Mouse (Mus musculus) limb, embryonic 15.5 days (tissue): ENCODE measurements around the gene Bex2. TPM values are rescaled to one million over a fixed set of nuclear protein-coding genes. Genes with fewer than 3 reads are reported as not detected.
"Not testable (repeated sequence)": the region's sequence is repeated elsewhere in the genome, so short reads cannot be mapped to it uniquely, and the experiment has no call there.

ENCODE experiments used
- ATAC-seq: fragments of 200-750 bp; cut with Nextera tagmentation; 2 replicates; pipeline ENCODE4 v1.8.0; 2017; ENCODE audit warnings: low read depth, moderate TSS enrichment; ENCODE audit not compliant: insufficient number of reproducible peaks, low FRiP score, low TSS enrichment
- H3K27ac ChIP-seq: fragments of 300-500 bp; sonication (generic); 2 replicates; pipeline ENCODE4 v1.5.1; 2015; ENCODE audit warnings: moderate library complexity, mild to moderate bottlenecking, inconsistent platforms
- H3K27me3 ChIP-seq: fragments of 300-500 bp; sonication (generic); 2 replicates; pipeline ENCODE4 v1.6.1; 2015; ENCODE audit warnings: inconsistent platforms
- H3K36me3 ChIP-seq: fragments of 300-500 bp; sonication (generic); 2 replicates; pipeline ENCODE4 v1.6.1; 2015; ENCODE audit warnings: inconsistent platforms
- H3K4me1 ChIP-seq: fragments of 300-500 bp; sonication (generic); 2 replicates; pipeline ENCODE4 v1.6.1; 2015; ENCODE audit warnings: inconsistent platforms
- H3K4me2 ChIP-seq: fragments of 300-500 bp; sonication (generic); 2 replicates; pipeline ENCODE4 v1.6.1; 2015; ENCODE audit warnings: mild to moderate bottlenecking, inconsistent platforms
- H3K4me3 ChIP-seq: fragments of 300-500 bp; sonication (generic); 2 replicates; pipeline ENCODE4 v1.5.1; 2015; ENCODE audit warnings: mild to moderate bottlenecking, inconsistent platforms
- H3K9ac ChIP-seq: fragments of 300-500 bp; sonication (generic); 2 replicates; pipeline ENCODE4 v1.6.1; 2015; ENCODE audit warnings: inconsistent platforms
- H3K9me3 ChIP-seq: fragments of 300-500 bp; sonication (generic); 2 replicates; pipeline ENCODE4 v1.6.1; 2016; ENCODE audit warnings: inconsistent platforms
- WGBS: fragments of 180-500 bp; shearing (Covaris S2); methylation state at CpG from one replicate; pipeline ENCODE4 v1.1.7; 2015; 5-methylcytosine and 5-hydroxymethylcytosine counted together
- polyA plus RNA-seq: library from polyadenylated mRNA; unstranded; fragments of >200 nt; fragmentation: Nextera tagmentation; extraction: Ambion mirVana; gene quantifications from 2 replicates; pipeline ENCODE4 v1.2.1, GENCODE M21; 2015

Gene Bex2
- polyA plus RNA-seq = 51.8 and 52.5 TPM in 2 replicates

- H3K36me3 ChIP-seq, H3K9me3 ChIP-seq, H3K27ac ChIP-seq, H3K27me3 ChIP-seq, H3K4me1 ChIP-seq, H3K9ac ChIP-seq: not testable (repeated sequence)
- peak within 1 kb of the TSS; percentile 43 for H3K4me2 ChIP-seq
- ATAC-seq = peak; percentile 79
- WGBS = 12% methylated on average over 14 of the region's 32 CpGs
- H3K4me3 ChIP-seq = peak within 1 kb of the TSS; percentile 38
These were observed at the start of gene Bex2 for GRCm38 (mm10) chrX:136068020-136068419. TSS of gene Bex2 (minus strand) at chrX:136068236.

- H3K9me3 ChIP-seq = no peaks in the 10 kb centered on the region
- H3K9ac ChIP-seq = 0 out of 2 replicates have a peak overlapping the region, but pooled peaks have one; percentile 23
- no peaks in the 10 kb centered on the region for H3K4me1 ChIP-seq
- H3K4me2 ChIP-seq = peak overlapping the region; percentile 50
- ATAC-seq = peak; percentile 90
- peak overlapping the region; percentile 63 for H3K27ac ChIP-seq
- peak overlapping the region; percentile 42 for H3K4me3 ChIP-seq
- WGBS = 19% methylated on average over 23 of the region's 23 CpGs
- no peaks in the 10 kb centered on the region for H3K36me3 ChIP-seq
- peaks cover 16% of the 10 kb centered on the region for H3K27me3 ChIP-seq
These were observed 47.5 kb upstream of the Bex2 start for GRCm38 (mm10) chrX:136115419-136115961.

DNA sequence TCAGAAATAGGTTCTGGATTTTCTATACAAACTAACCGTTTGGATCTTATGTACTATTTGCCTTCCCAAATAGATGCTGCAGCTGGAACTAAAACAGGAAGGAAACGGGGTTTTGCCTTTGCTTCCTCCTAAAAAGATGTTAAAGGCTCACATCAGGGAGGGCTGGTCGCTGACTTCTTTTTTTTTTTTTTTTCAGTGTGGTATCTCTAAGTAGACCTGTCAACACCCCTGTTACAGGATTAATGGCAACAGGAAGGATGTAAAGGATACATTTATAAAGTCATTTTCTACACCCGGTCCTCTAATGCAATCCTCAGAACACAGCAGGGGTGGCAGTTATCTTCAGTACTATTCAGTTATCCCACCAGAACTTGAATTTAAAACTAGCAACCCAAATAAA is 47.0 kb upstream of the Bex2 start:
- no peaks in the 10 kb centered on the region for H3K36me3 ChIP-seq
- H3K9me3 ChIP-seq = no peaks in the 10 kb centered on the region
- peak overlapping the region; percentile 42; the same call in 1 of the 2 replicates for H3K4me3 ChIP-seq
- WGBS = 42% methylated on average over 4 of the region's 4 CpGs
- no peak overlapping the region for H3K27ac ChIP-seq
- no peaks in the 10 kb centered on the region for H3K4me1 ChIP-seq
- peak overlapping the region; percentile 50; the same call in 1 of the 2 replicates for H3K4me2 ChIP-seq
- H3K27me3 ChIP-seq = peaks cover 16% of the 10 kb centered on the region
- no peak for ATAC-seq
- no peak overlapping the region for H3K9ac ChIP-seq

- Histone ChIP-seq H3K4me3 (no peak overlapping the region), H3K36me3 (no peaks in the 10 kb centered on the region), H3K9ac (no peak overlapping the region), H3K4me1 (no peaks in the 10 kb centered on the region), H3K27ac (no peak overlapping the region), H3K27me3 (0 out of 2 replicates have a peak, but pooled peaks cover 14% of the 10 kb centered on the region), H3K4me2 (no peak overlapping the region), H3K9me3 (no peaks in the 10 kb centered on the region)
- 38% methylated on average over 6 of the region's 6 CpGs for WGBS
- ATAC-seq = no peak
These were observed 39.9 kb upstream of the Bex2 start for GRCm38 (mm10) chrX:136107942-136108341.

DNA sequence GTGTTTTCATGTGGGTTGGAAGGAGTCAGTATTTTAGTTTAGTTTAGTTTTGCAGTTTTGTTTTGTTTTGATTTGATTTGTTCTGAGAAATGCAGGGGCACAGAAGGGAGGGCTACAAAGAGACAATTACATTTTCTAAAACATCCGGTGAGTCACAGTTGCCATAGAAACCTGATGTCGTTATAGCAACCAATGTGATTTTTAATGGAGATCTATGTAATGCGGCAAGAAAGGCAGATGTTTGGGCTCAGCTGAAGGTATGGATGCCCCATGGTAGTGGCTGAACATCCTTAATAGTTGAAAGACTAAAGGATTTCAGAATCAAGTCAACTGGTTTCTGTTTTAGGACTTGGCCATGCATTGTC is 36.7 kb upstream of the Bex2 start:
- 73% methylated on average over 3 of the region's 3 CpGs for WGBS
- Histone ChIP-seq H3K27me3 (0 out of 2 replicates have a peak, but pooled peaks cover 7% of the 10 kb centered on the region), H3K27ac (no peak overlapping the region), H3K4me1 (no peaks in the 10 kb centered on the region), H3K4me2 (no peak overlapping the region), H3K4me3 (no peak overlapping the region), H3K9me3 (no peaks in the 10 kb centered on the region), H3K36me3 (no peaks in the 10 kb centered on the region), H3K9ac (no peak overlapping the region)
- ATAC-seq = no peak

GRCm38 (mm10) chrX:136104046-136104723 is 36.1 kb upstream of the Bex2 start:
- H3K4me2 ChIP-seq = no peak overlapping the region
- 65% methylated on average over 4 of the region's 4 CpGs for WGBS
- no peaks in the 10 kb centered on the region for H3K36me3 ChIP-seq
- no peak overlapping the region for H3K9ac ChIP-seq
- H3K4me1 ChIP-seq = no peaks in the 10 kb centered on the region
- ATAC-seq = no peak
- 0 out of 2 replicates have a peak, but pooled peaks cover 3% of the 10 kb centered on the region for H3K27me3 ChIP-seq
- H3K4me3 ChIP-seq = no peak overlapping the region
- no peaks in the 10 kb centered on the region for H3K9me3 ChIP-seq
- H3K27ac ChIP-seq = no peak overlapping the region

GRCm38 (mm10) chrX:136094421-136094820 is 26.4 kb upstream of the Bex2 start:
- H3K27ac ChIP-seq = no peak overlapping the region
- 47% methylated on average over 2 of the region's 2 CpGs for WGBS
- no peak overlapping the region for H3K9ac ChIP-seq
- H3K36me3 ChIP-seq = no peaks in the 10 kb centered on the region
- no peak for ATAC-seq
- H3K9me3 ChIP-seq = no peaks in the 10 kb centered on the region
- no peak overlapping the region for H3K4me2 ChIP-seq
- no peaks in the 10 kb centered on the region for H3K4me1 ChIP-seq
- no peak overlapping the region for H3K4me3 ChIP-seq
- H3K27me3 ChIP-seq = no peaks in the 10 kb centered on the region; the same call in 1 of the 2 replicates

DNA sequence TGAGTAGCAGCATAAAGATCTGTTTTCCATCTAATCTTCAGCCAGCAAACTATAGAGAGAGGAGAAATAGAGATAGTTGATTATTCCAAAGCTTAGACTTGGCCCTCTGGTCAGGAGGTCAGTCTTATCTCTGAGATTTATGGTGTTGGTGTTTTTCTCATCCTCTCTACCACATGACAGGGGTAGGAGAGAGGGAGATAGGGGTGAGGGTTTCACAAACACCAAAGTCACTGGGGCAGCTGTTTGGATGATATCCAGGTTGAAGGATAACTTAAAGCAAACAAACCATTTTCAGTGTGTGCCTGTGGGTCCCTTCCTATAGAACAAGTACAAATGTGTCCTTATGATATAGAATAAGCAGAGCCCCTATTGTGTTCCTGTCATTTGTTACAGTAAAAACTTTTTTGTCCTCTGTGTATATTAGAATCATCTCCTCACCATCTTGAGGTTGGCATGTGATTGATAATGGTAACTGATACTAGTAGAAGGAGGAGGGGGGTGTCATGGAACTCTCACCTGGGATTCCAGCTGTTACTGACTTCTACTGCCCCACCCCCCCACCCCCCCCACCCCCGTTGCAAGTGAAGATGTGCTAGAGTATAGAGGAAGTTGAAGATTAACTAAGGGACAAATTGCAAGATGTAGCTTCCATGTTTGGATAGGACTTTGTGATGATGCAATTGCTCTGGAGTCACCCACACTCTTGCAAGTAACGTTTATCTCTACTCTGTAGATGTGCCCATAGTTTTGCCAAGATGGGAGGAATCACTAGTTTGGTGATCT is 24.7 kb upstream of the Bex2 start:
- H3K9me3 ChIP-seq = no peaks in the 10 kb centered on the region
- no peaks in the 10 kb centered on the region for H3K36me3 ChIP-seq
- no peak for ATAC-seq
- H3K27ac ChIP-seq = no peak overlapping the region
- H3K4me1 ChIP-seq = no peaks in the 10 kb centered on the region
- no peak overlapping the region for H3K9ac ChIP-seq
- H3K4me3 ChIP-seq = no peak overlapping the region
- H3K4me2 ChIP-seq = no peak overlapping the region
- WGBS = 40% methylated on average over 2 of the region's 2 CpGs
- H3K27me3 ChIP-seq = no peaks in the 10 kb centered on the region; the same call in 1 of the 2 replicates

DNA sequence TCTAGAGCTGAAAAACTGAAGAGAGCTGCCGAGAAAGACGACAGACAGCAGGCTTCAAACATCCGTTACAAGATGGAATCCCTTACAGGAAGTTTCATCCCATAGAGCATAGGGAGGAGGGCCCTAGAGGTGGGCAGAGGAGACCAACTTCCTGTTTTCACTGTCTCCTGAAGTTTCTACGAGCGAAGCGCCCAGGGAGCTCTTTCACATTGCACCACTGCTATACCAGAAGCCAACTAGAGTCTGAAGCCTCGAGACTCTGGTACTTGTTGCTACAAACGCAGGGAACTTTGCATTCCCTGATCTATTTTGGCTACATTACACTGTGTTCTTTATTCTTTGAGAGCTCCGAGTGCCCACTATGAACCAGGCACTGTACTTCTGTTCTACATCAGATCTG is 17.1 kb upstream of the Bex2 start, which contains the start of gene Nxf3:
Gene Nxf3, minus strand, starts transcription at position 101 of the 400 bp plus-strand sequence.
- H3K4me3 ChIP-seq = no peak within 1 kb of the TSS
- no peak for ATAC-seq
- no peak within 1 kb of the TSS for H3K9ac ChIP-seq
- no peaks in the 10 kb centered on the region for H3K36me3 ChIP-seq
- H3K27me3 ChIP-seq = no peaks in the 10 kb centered on the region; the same call in 1 of the 2 replicates
- no peaks in the 10 kb centered on the region for H3K9me3 ChIP-seq
- H3K4me1 ChIP-seq = no peaks in the 10 kb centered on the region
- H3K27ac ChIP-seq = no peak within 1 kb of the TSS
- WGBS = 80% methylated on average over 9 of the region's 9 CpGs
- no peak within 1 kb of the TSS for H3K4me2 ChIP-seq

DNA sequence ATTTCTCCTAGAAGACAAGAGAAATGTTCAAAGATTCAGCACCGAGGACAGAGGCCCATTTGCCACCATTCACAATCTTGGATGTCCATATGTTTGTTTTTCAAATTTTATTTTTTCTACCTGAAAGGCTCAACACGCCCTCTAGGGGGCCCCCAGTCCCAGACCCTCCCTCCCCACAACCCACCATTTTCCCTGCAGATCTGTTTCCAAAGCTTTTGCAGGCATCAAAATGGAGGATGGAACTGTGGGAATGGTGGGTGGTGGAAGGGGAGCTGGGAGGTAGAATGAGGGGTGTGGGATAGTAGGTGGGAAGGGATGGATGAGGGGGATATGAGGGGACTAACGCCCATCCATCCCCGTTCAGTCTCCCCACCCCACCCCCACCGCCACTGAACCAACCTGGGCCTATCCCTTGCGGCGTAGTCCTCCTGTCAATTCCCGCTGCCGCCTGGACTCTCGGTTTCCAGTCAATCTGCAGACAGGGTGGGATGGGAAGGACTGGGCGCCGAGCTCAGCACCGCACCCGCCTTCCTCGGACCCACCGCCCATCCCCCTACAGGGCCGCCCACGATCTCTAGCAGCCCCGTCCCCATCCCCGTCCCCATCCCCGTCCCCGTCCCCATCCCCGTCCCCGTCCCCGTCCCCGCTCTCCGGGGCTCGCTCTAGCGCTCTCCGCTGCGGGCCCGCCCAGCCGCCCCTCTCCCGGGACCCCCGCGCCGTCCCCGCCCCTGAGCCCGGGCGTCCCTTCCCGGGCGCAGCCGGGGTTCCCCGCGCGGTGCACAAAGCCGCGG is 640 bp downstream of the Bex2 start:
- not testable (repeated sequence) for H3K27ac ChIP-seq, H3K36me3 ChIP-seq, H3K9me3 ChIP-seq, H3K4me1 ChIP-seq, H3K9ac ChIP-seq, H3K27me3 ChIP-seq
- Histone ChIP-seq H3K4me3 (peak overlapping the region; percentile 38), H3K4me2 (peak overlapping the region; percentile 43)
- ATAC-seq = peak; percentile 48; the same call in 1 of the 2 replicates
- WGBS = 13% methylated on average over 20 of the region's 48 CpGs

GRCm38 (mm10) chrX:136060698-136061097 is 7.3 kb downstream of the Bex2 start:
- 81% methylated on average over 1 of the region's 1 CpGs for WGBS
- Histone ChIP-seq H3K4me2 (no peak overlapping the region), H3K36me3 (no peaks in the 10 kb centered on the region), H3K27ac (no peak overlapping the region), H3K9me3 (no peaks in the 10 kb centered on the region), H3K4me1 (no peaks in the 10 kb centered on the region), H3K9ac (no peak overlapping the region), H3K4me3 (no peak overlapping the region), H3K27me3 (no peaks in the 10 kb centered on the region)
- no peak for ATAC-seq
